Mouse (Mus musculus) liver, embryonic 12.5 days (tissue): Measurements from ENCODE around the gene Mia3. TPM values are rescaled to one million over a fixed set of nuclear protein-coding genes. Genes with fewer than 3 reads are reported as not detected.
"Not testable (repeated sequence)": the region's sequence is repeated elsewhere in the genome, so short reads cannot be mapped to it uniquely, and the experiment has no call there.

Experiments used
- ATAC-seq: fragments of 200-750 bp; cut with Nextera tagmentation; 2 replicates; pipeline ENCODE4 v1.8.0; 2017; ENCODE audit warnings: moderate number of reproducible peaks, mild to moderate bottlenecking, moderate library complexity
- H3K27ac ChIP-seq: fragments of 300-500 bp; sonication (generic); 2 replicates; pipeline ENCODE4 v1.5.1; 2016; ENCODE audit warnings: mild to moderate bottlenecking
- H3K27me3 ChIP-seq: fragments of 300-500 bp; sonication (generic); replicated peaks from 2 replicates; pipeline ENCODE4 v1.6.1; 2016; ENCODE audit warnings: mild to moderate bottlenecking, moderate library complexity
- H3K36me3 ChIP-seq: fragments of 300-500 bp; sonication (generic); 2 replicates; pipeline ENCODE4 v1.6.1; 2016; ENCODE audit warnings: mild to moderate bottlenecking, moderate library complexity
- H3K4me1 ChIP-seq: fragments of 300-500 bp; sonication (generic); 2 replicates; pipeline ENCODE4 v1.6.1; 2016
- H3K4me2 ChIP-seq: fragments of 300-500 bp; sonication (generic); 2 replicates; pipeline ENCODE4 v1.6.1; 2016; ENCODE audit warnings: mild to moderate bottlenecking, moderate library complexity
- H3K4me3 ChIP-seq: fragments of 300-500 bp; sonication (generic); 2 replicates; pipeline ENCODE4 v1.5.1; 2016; ENCODE audit warnings: mild to moderate bottlenecking, moderate library complexity
- H3K9ac ChIP-seq: fragments of 300-500 bp; sonication (generic); 2 replicates; pipeline ENCODE4 v1.6.1; 2016; ENCODE audit warnings: mild to moderate bottlenecking, moderate library complexity
- H3K9me3 ChIP-seq: fragments of 300-500 bp; sonication (generic); replicated peaks from 2 replicates; pipeline ENCODE4 v1.6.1; 2016; ENCODE audit warnings: mild to moderate bottlenecking, moderate library complexity
- whole genome bisulfite sequencing: fragments of 180-500 bp; shearing (Covaris S2); methylation state at CpG from one replicate; pipeline ENCODE4 v1.1.7; 2016; ENCODE audit not compliant: insufficient replicate concordance; 5-methylcytosine and 5-hydroxymethylcytosine counted together
- polyA plus RNA-seq: library from polyadenylated mRNA; unstranded; fragments of >200 nt; fragmentation: Nextera tagmentation; extraction: Ambion mirVana; gene quantifications from 2 replicates; pipeline ENCODE4 v1.2.1, GENCODE M21; 2016

Gene Mia3
- 48.0 and 49.3 TPM in 2 replicates for polyA plus RNA-seq

DNA sequence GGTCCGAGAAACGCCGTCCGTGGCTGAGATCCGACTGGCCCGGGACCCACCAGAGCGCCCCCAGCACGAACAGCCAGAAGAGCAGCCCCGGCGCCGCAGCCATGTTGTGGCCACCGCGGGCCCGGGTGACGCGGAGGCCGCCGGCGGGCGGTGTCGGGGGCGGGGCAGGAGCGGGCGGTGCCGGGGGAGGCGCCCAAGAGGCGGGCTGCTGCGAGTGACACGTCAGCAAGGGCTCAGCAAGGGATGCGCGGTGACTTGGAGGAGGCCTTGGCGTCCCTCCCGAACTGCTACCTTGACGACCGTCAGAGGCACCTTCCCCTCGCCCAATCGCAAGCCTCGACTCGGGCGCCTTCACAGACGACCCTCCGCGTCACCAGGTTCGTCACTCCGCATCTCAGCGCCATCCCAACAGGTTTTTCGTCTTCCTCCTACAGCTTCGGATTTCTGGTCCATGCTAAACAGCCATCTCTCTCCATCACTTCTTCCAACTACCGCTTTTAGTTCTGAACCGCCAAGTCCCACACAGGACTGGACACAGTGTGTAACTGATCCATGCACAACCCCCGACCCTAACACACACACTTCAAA lies at the start of gene Mia3:
Gene Mia3, minus strand, starts transcription at position 127 of the 588 bp plus-strand sequence.
- peaks cover 5% of the 10 kb centered on the region; the same call in 1 of the 2 replicates for H3K36me3 ChIP-seq
- H3K9me3 ChIP-seq, result no peaks in the 10 kb centered on the region
- H3K4me3 ChIP-seq, result peak within 1 kb of the TSS; percentile 74
- peak within 1 kb of the TSS; percentile 98 for H3K4me2 ChIP-seq
- WGBS, result 1% methylated on average over 50 of the region's 51 CpGs
- H3K4me1 ChIP-seq, result peaks cover 27% of the 10 kb centered on the region
- H3K27ac ChIP-seq, result no peak within 1 kb of the TSS
- peak; percentile 100 for ATAC-seq
- H3K9ac ChIP-seq, result peak within 1 kb of the TSS; percentile 83
- H3K27me3 ChIP-seq, result peaks cover 23% of the 10 kb centered on the region

- WGBS, result 70% methylated on average over 12 of the region's 12 CpGs
- Histone ChIP-seq H3K4me3 (no peak within 1 kb of the TSS), H3K27ac (no peak within 1 kb of the TSS), H3K36me3 (no peaks in the 10 kb centered on the region), H3K4me1 (no peaks in the 10 kb centered on the region), H3K27me3 (no peaks in the 10 kb centered on the region), H3K4me2 (no peak within 1 kb of the TSS), H3K9me3 (no peaks in the 10 kb centered on the region), H3K9ac (no peak within 1 kb of the TSS)
- ATAC-seq, result no peak
Measured at GRCm38 (mm10) chr1:183417873-183418272, 48.5 kb upstream of the Mia3 start, which contains the start of gene Hhipl2. Gene Hhipl2 (plus strand): TSS chr1:183418215.

- Histone ChIP-seq H3K9me3 (no peaks in the 10 kb centered on the region), H3K4me2 (no peak overlapping the region), H3K36me3 (peaks cover 27% of the 10 kb centered on the region), H3K9ac (no peak overlapping the region), H3K27ac (no peak overlapping the region), H3K27me3 (no peaks in the 10 kb centered on the region), H3K4me3 (no peak overlapping the region), H3K4me1 (no peaks in the 10 kb centered on the region)
- no peak for ATAC-seq
- 75% methylated on average over 15 of the region's 15 CpGs for WGBS
Measured at GRCm38 (mm10) chr1:183414081-183414727, 44.9 kb upstream of the Mia3 start.

- whole genome bisulfite sequencing, result 74% methylated on average over 3 of the region's 3 CpGs
- Histone ChIP-seq H3K4me2 (no peak overlapping the region), H3K27me3 (no peaks in the 10 kb centered on the region), H3K27ac (no peak overlapping the region), H3K4me1 (no peaks in the 10 kb centered on the region), H3K9me3 (no peaks in the 10 kb centered on the region), H3K9ac (no peak overlapping the region), H3K4me3 (no peak overlapping the region), H3K36me3 (peaks cover 71% of the 10 kb centered on the region)
- no peak for ATAC-seq
Measured at GRCm38 (mm10) chr1:183403396-183403795, 34.0 kb upstream of the Mia3 start.

DNA sequence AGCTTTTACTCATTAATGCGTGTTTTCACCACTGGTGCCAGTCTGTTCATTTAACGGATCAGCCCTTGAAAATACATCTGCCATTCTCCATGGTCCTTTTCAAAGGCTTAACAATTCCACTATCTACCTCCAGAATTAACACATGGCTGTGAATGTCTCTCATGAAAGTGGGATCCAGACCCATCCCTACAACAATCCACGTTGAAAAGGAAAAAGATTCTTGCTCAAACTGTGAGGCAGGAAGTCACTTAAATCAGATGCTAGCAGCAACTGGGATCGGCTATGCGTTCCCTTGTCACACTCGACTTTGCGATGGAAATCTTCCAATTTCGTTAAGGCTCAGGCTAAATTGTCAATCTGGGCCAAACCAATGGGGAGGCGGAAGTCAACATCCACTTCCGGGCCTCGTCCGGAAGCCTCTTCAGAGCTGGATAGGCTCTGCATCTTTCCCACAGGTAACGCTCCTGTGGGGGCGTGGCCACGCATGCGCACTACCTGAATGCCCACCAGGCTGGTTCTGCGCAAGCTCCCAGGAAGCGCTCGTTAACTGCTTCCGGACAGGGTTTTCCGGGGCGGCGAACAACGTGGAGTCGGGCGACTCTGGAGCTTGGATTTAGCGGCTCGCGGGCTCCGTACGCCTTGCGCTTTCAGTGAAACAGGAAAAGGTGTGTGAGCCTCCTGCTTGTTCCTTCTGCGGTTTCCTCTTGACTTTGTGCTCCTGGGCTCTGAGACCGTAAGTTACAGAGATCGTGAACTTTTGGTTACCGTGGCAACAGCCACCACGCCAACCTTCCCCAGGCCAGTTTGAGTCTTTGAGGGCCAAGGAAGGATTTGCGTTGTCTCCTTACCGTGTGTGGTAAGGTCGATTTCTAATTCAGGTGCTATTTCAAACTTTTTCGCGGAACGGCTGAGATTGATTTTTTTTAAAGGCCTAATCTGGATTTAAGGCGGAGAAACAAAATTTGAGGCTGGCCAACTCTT lies 19.4 kb upstream of the Mia3 start, which contains the start of gene Taf1a:
Gene Taf1a, plus strand, starts transcription at position 556 of the 981 bp plus-strand sequence.
- Histone ChIP-seq H3K27me3 (0 out of 2 replicates have a peak, but pooled peaks cover 8% of the 10 kb centered on the region), H3K4me3 (peak within 1 kb of the TSS; percentile 85), H3K27ac (no peak within 1 kb of the TSS), H3K4me2 (peak within 1 kb of the TSS; percentile 88), H3K9ac (peak within 1 kb of the TSS; percentile 69), H3K4me1 (peaks cover 14% of the 10 kb centered on the region), H3K36me3 (peaks cover 15% of the 10 kb centered on the region), H3K9me3 (no peaks in the 10 kb centered on the region)
- peak; percentile 100 for ATAC-seq
- 6% methylated on average over 44 of the region's 44 CpGs for WGBS

- not testable (repeated sequence) for H3K4me2 ChIP-seq, H3K4me3 ChIP-seq, H3K9ac ChIP-seq, ATAC-seq, H3K27ac ChIP-seq, H3K9me3 ChIP-seq, H3K36me3 ChIP-seq
- Histone ChIP-seq H3K27me3 (peaks cover 11% of the 10 kb centered on the region; the same call in 1 of the 2 replicates), H3K4me1 (peaks cover 14% of the 10 kb centered on the region)
- WGBS, result 81% methylated on average over 3 of the region's 3 CpGs
Measured at GRCm38 (mm10) chr1:183387421-183387820, 18.1 kb upstream of the Mia3 start.

DNA sequence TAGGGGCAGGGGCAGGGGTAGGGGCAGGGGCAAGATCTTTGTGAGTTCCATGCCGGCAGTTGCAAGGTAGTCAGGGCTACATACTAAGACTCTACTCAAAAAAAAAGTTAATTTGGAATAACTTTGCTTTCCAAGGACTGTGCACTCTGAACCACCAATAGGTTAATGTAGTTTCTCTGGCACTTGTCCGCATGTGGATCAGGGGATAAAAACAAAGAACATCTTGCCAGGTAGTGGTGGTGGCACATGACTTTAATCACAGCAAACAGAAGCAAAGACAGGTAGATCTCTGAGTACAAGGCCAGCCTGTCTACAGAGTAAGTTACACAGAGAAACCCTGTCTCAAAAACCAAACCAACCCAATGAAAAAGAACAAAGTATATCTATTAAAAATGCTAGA lies 13.3 kb upstream of the Mia3 start:
- WGBS, result 54% methylated on average over 2 of the region's 2 CpGs
- H3K4me2 ChIP-seq, result no peak overlapping the region
- ATAC-seq, result no peak
- no peak overlapping the region for H3K9ac ChIP-seq
- H3K9me3 ChIP-seq, result no peaks in the 10 kb centered on the region
- peaks cover 9% of the 10 kb centered on the region for H3K4me1 ChIP-seq
- H3K36me3 ChIP-seq, result no peaks in the 10 kb centered on the region
- H3K27ac ChIP-seq, result no peak overlapping the region
- H3K4me3 ChIP-seq, result no peak overlapping the region
- peaks cover 10% of the 10 kb centered on the region; the same call in 1 of the 2 replicates for H3K27me3 ChIP-seq

DNA sequence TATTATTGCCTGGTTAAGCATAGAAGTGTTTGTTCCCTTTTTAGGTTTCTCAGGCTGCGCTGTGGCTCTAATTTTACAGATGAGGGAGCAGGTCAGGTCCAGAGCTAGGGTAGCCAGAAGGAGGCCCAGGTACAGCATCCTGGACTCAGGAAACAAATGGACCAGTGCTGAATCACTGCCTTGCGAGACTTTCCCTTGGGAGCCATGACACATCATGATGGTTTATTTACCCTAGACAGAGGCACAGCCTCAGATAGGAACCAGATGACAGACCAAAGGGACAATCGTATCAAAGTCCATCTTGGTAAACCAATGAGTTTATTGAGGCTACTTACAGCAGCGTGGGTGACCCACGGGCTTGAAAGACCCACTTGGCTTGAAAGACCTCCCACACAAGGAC lies 12.5 kb upstream of the Mia3 start:
- H3K36me3 ChIP-seq, result no peaks in the 10 kb centered on the region
- WGBS, result 66% methylated on average over 5 of the region's 5 CpGs
- peaks cover 9% of the 10 kb centered on the region for H3K4me1 ChIP-seq
- peaks cover 5% of the 10 kb centered on the region; the same call in 1 of the 2 replicates for H3K27me3 ChIP-seq
- H3K4me2 ChIP-seq, result no peak overlapping the region
- no peaks in the 10 kb centered on the region for H3K9me3 ChIP-seq
- ATAC-seq, result no peak
- no peak overlapping the region for H3K27ac ChIP-seq
- no peak overlapping the region for H3K4me3 ChIP-seq
- no peak overlapping the region for H3K9ac ChIP-seq

DNA sequence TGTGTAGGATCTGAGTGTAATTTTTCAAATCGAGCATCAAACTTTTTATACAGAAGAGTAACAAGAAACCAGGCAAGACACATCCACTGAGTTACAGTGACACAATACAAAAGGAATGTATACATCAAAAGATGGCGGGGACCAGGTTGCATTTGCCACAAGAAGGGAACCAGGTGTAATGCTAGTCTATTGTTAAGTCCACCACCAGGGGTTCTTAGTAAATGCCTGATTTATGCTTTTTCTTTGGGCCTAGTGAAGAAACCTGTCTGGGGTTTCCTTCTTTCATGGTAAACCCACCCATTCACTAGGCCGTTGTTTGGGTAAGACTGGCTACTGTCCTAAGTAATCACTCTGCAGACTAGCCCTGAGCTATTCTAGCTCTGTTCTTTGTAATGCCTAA lies 10.0 kb upstream of the Mia3 start:
- H3K4me3 ChIP-seq, H3K9ac ChIP-seq, H3K9me3 ChIP-seq, H3K4me1 ChIP-seq, H3K36me3 ChIP-seq, ATAC-seq, H3K4me2 ChIP-seq, H3K27me3 ChIP-seq, H3K27ac ChIP-seq: not testable (repeated sequence)
- WGBS, result 76% methylated on average over 3 of the region's 3 CpGs

- WGBS, result 47% methylated on average over 10 of the region's 10 CpGs
- Histone ChIP-seq H3K27me3 (peaks cover 3% of the 10 kb centered on the region; the same call in 1 of the 2 replicates), H3K4me1 (peaks cover 9% of the 10 kb centered on the region), H3K4me3 (no peak overlapping the region), H3K27ac (no peak overlapping the region), H3K4me2 (no peak overlapping the region), H3K9ac (no peak overlapping the region), H3K36me3 (no peaks in the 10 kb centered on the region), H3K9me3 (peaks cover 5% of the 10 kb centered on the region; the same call in 1 of the 2 replicates)
- ATAC-seq, result peak; percentile 79
Measured at GRCm38 (mm10) chr1:183378321-183378941, 9.1 kb upstream of the Mia3 start.

- no peak overlapping the region for H3K9ac ChIP-seq
- ATAC-seq, result no peak
- WGBS, result 55% methylated on average over 4 of the region's 4 CpGs
- H3K4me3 ChIP-seq, result no peak overlapping the region
- H3K9me3 ChIP-seq, result peaks cover 5% of the 10 kb centered on the region; the same call in 1 of the 2 replicates
- H3K27me3 ChIP-seq, result no peaks in the 10 kb centered on the region
- no peak overlapping the region for H3K27ac ChIP-seq
- no peaks in the 10 kb centered on the region for H3K36me3 ChIP-seq
- H3K4me2 ChIP-seq, result no peak overlapping the region
- H3K4me1 ChIP-seq, result peaks cover 9% of the 10 kb centered on the region
Measured at GRCm38 (mm10) chr1:183377045-183377444, 7.7 kb upstream of the Mia3 start.
